Mouse (Mus musculus) liver, adult 2 months (tissue): ENCODE results near the gene Maea. TPM values are rescaled to one million over a fixed set of nuclear protein-coding genes. Genes with fewer than 3 reads are reported as not detected.

ENCODE experiments used
- DNase-seq: peaks from one replicate; pipeline ENCODE4 v3.0.0-alpha.2; 2011; ENCODE audit warnings: low read depth, low spot score; ENCODE audit errors: extremely low read depth
- H3K27ac ChIP-seq: fragments of 200-500 bp; replicated peaks from 2 replicates; pipeline ENCODE4 v1.5.1; 2012; ENCODE audit warnings: low read depth, mild to moderate bottlenecking, control low read depth, inconsistent platforms, low read length; ENCODE audit not compliant: insufficient read depth
- H3K27me3 ChIP-seq: fragments of 200-500 bp; 2 replicates; pipeline ENCODE4 v1.6.1; 2012; ENCODE audit warnings: mild to moderate bottlenecking, moderate library complexity, low read length, inconsistent platforms; ENCODE audit not compliant: control insufficient read depth, insufficient read depth
- H3K36me3 ChIP-seq: fragments of 200-500 bp; 2 replicates; pipeline ENCODE4 v1.6.1; 2012; ENCODE audit warnings: low read length, inconsistent platforms; ENCODE audit not compliant: control insufficient read depth, insufficient read depth
- H3K4me1 ChIP-seq: fragments of 200-500 bp; 2 replicates; pipeline ENCODE4 v1.6.1; 2011; ENCODE audit warnings: low read length; ENCODE audit not compliant: control insufficient read depth, insufficient read depth
- H3K4me3 ChIP-seq: fragments of 200-500 bp; 2 replicates; pipeline ENCODE4 v1.5.1; 2011; ENCODE audit warnings: low read depth, mild to moderate bottlenecking, control low read depth, low read length, moderate library complexity; ENCODE audit not compliant: insufficient read depth
- H3K79me2 ChIP-seq: fragments of 200-500 bp; 2 replicates; pipeline ENCODE4 v1.6.1; 2012; ENCODE audit warnings: inconsistent platforms, mild to moderate bottlenecking, low read length, moderate library complexity; ENCODE audit not compliant: control insufficient read depth, insufficient read depth
- H3K9ac ChIP-seq: fragments of 200-500 bp; 2 replicates; pipeline ENCODE4 v1.6.1; 2012; ENCODE audit warnings: low read depth, mild to moderate bottlenecking, control low read depth, inconsistent platforms, low read length
- CTCF ChIP-seq: fragments of 200-500 bp; IDR thresholded peaks from 2 replicates; pipeline ENCODE4 v1.5.1; 2011; ENCODE audit warnings: low read depth, low read length, control low read depth
- POLR2A ChIP-seq: fragments of 200-500 bp; IDR thresholded peaks from 2 replicates; pipeline ENCODE4 v1.6.1; 2011; ENCODE audit warnings: low read length, control low read depth; ENCODE audit not compliant: insufficient read depth; ENCODE audit errors: extremely low read depth
- WGBS: fragments of 180-500 bp; shearing (Covaris S2); methylation state at CpG from one replicate; pipeline ENCODE4 v1.1.7; 2018; 5-methylcytosine and 5-hydroxymethylcytosine counted together
- polyA plus RNA-seq: library from polyadenylated mRNA; depleted of rRNA; stranded (reverse); fragments of >200 nt; gene quantifications from 2 replicates; pipeline ENCODE4 v1.2.3, GENCODE M21; 2012
- total RNA-seq: library from RNA; depleted of rRNA; stranded (reverse); fragments of >200 nt; gene quantifications from 2 replicates; pipeline ENCODE4 v1.2.3, GENCODE M21; 2014

Gene Maea
- total and polyA plus RNA-seq, 2 experiments, result 26.0 to 46.6 TPM

DNA sequence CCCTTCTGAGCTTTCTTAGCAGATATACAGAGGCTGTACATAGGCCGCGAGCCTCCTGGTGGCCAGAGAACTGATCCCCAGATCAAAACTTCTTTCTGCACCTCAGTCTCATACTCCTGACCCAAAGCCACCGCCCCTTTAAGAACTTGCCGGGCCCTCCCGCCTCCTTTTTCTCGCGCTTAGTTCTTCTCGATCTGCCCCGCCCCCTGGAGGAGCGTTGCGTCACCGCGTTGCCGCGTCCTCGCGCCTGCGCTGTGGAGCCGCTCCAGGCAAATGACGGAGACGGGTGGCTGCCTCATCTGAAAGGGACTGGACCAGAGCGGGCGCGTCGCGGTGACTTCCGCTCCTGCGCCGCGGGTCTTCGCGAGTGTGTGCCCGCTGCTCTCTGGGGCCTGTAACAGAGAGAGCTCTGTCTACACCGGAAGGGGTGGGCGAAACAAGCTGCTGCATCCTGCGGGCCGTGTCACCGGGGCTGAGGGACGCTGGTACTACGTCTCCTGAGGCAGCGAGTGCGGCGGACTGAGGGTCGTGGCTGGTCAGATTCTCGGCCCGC is 43.1 kb downstream of the Maea start, which contains the start of gene Uvssa:
Gene Uvssa, plus strand, starts transcription at position 248 of the 553 bp plus-strand sequence.
- under 1% methylated on average over 46 of the region's 46 CpGs for WGBS
- peak within 1 kb of the TSS; percentile 74 for H3K9ac ChIP-seq
- TF ChIP-seq CTCF (peak; percentile 34; the same call in 1 of the 2 replicates), POLR2A (peak; percentile 90)
- DNase-seq, result peak; percentile 90
- no peaks in the 10 kb centered on the region for H3K27me3 ChIP-seq
- H3K79me2 ChIP-seq, result no peaks in the 10 kb centered on the region
- H3K4me3 ChIP-seq, result peak within 1 kb of the TSS; percentile 74
- peaks cover 13% of the 10 kb centered on the region for H3K36me3 ChIP-seq
- peak within 1 kb of the TSS; percentile 77 for H3K27ac ChIP-seq
- H3K4me1 ChIP-seq, result peaks cover 5% of the 10 kb centered on the region

- WGBS, result 93% methylated on average over 11 of the region's 11 CpGs
- Histone ChIP-seq H3K36me3 (peaks cover 9% of the 10 kb centered on the region), H3K9ac (no peak overlapping the region)
These were observed 52.2 kb downstream of the Maea start for GRCm38 (mm10) chr5:33387550-33387949.

DNA sequence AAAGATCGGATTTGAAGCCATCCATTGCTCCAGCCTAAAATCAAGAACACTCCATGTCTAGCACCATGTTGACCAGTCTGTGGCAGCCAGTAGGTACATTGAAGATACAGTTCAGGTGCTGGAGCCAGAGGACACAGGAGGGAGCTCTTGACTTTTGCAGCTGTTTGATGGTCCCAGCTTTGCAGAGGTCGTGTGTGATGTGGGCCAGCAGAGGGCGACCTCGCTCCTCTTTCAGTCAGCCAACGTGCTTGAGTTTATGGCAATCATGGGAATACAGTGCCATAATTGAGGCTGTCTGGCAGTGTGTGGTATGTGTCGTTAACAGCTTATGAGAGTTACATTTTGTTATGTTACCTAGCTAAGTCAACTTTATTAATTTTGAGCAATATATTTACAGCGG is 58.5 kb downstream of the Maea start:
- Histone ChIP-seq H3K4me1 (no peaks in the 10 kb centered on the region), H3K9ac (no peak overlapping the region), H3K27me3 (no peaks in the 10 kb centered on the region), H3K79me2 (no peaks in the 10 kb centered on the region), H3K27ac (no peak overlapping the region), H3K4me3 (no peak overlapping the region), H3K36me3 (peaks cover 6% of the 10 kb centered on the region; the same call in 1 of the 2 replicates)
- TF ChIP-seq POLR2A (no peak), CTCF (peak; percentile 99)
- 30% methylated on average over 7 of the region's 7 CpGs for WGBS
- DNase-seq, result peak; percentile 59

More at GRCm38 (mm10) chr5:33387550-33387949, 52.2 kb downstream of the Maea start:
- DNase-seq, result no peak
- H3K27ac ChIP-seq, result no peak overlapping the region
- no peaks in the 10 kb centered on the region for H3K27me3 ChIP-seq
- H3K4me1 ChIP-seq, result no peaks in the 10 kb centered on the region
- H3K79me2 ChIP-seq, result no peaks in the 10 kb centered on the region
- TF ChIP-seq CTCF (no peak), POLR2A (no peak)
- no peak overlapping the region for H3K4me3 ChIP-seq

GRCm38 (mm10) chr5:33395693-33396092 is 60.4 kb downstream of the Maea start:
- Histone ChIP-seq H3K9ac (no peak overlapping the region), H3K27ac (no peak overlapping the region), H3K4me1 (no peaks in the 10 kb centered on the region), H3K79me2 (no peaks in the 10 kb centered on the region), H3K4me3 (no peak overlapping the region), H3K27me3 (no peaks in the 10 kb centered on the region), H3K36me3 (peaks cover 4% of the 10 kb centered on the region; the same call in 1 of the 2 replicates)
- WGBS, result 97% methylated on average over 11 of the region's 11 CpGs
- TF ChIP-seq POLR2A (no peak), CTCF (no peak)
- no peak for DNase-seq

- H3K27me3 ChIP-seq, result no peaks in the 10 kb centered on the region
- no peak overlapping the region for H3K27ac ChIP-seq
- no peaks in the 10 kb centered on the region for H3K4me1 ChIP-seq
- no peak for TF ChIP-seq CTCF
- no peak for TF ChIP-seq POLR2A
- no peaks in the 10 kb centered on the region for H3K79me2 ChIP-seq
- H3K4me3 ChIP-seq, result no peak overlapping the region
- peaks cover 2% of the 10 kb centered on the region; the same call in 1 of the 2 replicates for H3K36me3 ChIP-seq
- no peak overlapping the region for H3K9ac ChIP-seq
- 89% methylated on average over 7 of the region's 7 CpGs for WGBS
- DNase-seq, result no peak
These were observed 61.5 kb downstream of the Maea start for GRCm38 (mm10) chr5:33396828-33397227.

DNA sequence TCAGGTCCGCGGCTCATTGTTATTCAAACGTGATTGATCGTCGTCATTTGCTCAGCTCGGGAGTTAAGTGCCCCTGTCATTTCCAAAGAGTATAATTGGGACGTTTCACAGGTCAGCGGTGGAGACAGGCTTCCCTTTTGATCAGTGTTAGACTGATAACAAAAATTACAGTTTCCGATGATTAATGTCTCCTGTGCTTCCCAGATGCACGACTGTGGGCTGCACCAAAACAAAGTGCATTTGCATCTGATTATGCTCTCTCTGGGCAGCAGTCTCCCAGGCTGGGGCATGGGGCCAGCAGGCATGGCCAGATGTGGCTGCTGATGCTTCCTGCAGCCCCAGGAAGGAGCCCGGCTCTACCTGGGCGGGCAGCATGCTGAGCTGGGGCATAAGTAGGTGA is 65.5 kb downstream of the Maea start:
- no peak for DNase-seq
- Histone ChIP-seq H3K9ac (no peak overlapping the region), H3K4me3 (no peak overlapping the region), H3K79me2 (no peaks in the 10 kb centered on the region), H3K27ac (no peak overlapping the region), H3K36me3 (peaks cover 2% of the 10 kb centered on the region; the same call in 1 of the 2 replicates), H3K4me1 (peaks cover 2% of the 10 kb centered on the region), H3K27me3 (no peaks in the 10 kb centered on the region)
- TF ChIP-seq POLR2A (no peak), CTCF (no peak)
- 81% methylated on average over 12 of the region's 12 CpGs for WGBS
